Mouse (Mus musculus) left cerebral cortex, adult 18-20 months (tissue): ENCODE results near the gene Zc3h12c. TPM values are rescaled to one million over a fixed set of nuclear protein-coding genes. Genes with fewer than 3 reads are reported as not detected.

Experiments used
- DNase-seq, 2 experiments: peaks; one replicate each; pipeline ENCODE4 v3.0.0; 2021 to 2022; ENCODE audit warnings: low spot score in 2 of 2, mixed read lengths in 1 of 2
- total RNA-seq, 2 experiments: library from RNA; stranded (reverse); gene quantifications; 2 replicates each; pipeline ENCODE4 v1.2.3; 2021

Gene Zc3h12c
- total RNA-seq, 2 experiments from 2014 or later = 12.8 to 18.3 TPM

- DNase-seq = no peak
These were observed 888 bp downstream of the Zc3h12c start for GRCm38 (mm10) chr9:52167506-52167862.

- DNase-seq = no peak
These were observed 1.3 kb downstream of the Zc3h12c start for GRCm38 (mm10) chr9:52167084-52167483.

GRCm38 (mm10) chr9:52165706-52166090, 2.7 kb downstream of the Zc3h12c start:
- no peak for DNase-seq

- no peak for DNase-seq
These were observed 3.2 kb downstream of the Zc3h12c start for GRCm38 (mm10) chr9:52165076-52165705.

- no peak for DNase-seq
These were observed 7.9 kb downstream of the Zc3h12c start for GRCm38 (mm10) chr9:52160512-52160911.

- DNase-seq = no peak
These were observed 9.8 kb downstream of the Zc3h12c start for GRCm38 (mm10) chr9:52158561-52158960.

GRCm38 (mm10) chr9:52155417-52155816, 13.0 kb downstream of the Zc3h12c start:
- DNase-seq = no peak

- no peak for DNase-seq
These were observed 14.1 kb downstream of the Zc3h12c start for GRCm38 (mm10) chr9:52154253-52154652.

- no peak for DNase-seq
These were observed 16.1 kb downstream of the Zc3h12c start for GRCm38 (mm10) chr9:52152076-52152826.

GRCm38 (mm10) chr9:52149768-52150167, 18.6 kb downstream of the Zc3h12c start:
- DNase-seq = no peak

GRCm38 (mm10) chr9:52149286-52149685, 19.1 kb downstream of the Zc3h12c start:
- DNase-seq = no peak

GRCm38 (mm10) chr9:52148831-52149230, 19.5 kb downstream of the Zc3h12c start:
- no peak for DNase-seq

GRCm38 (mm10) chr9:52148311-52148710, 20.1 kb downstream of the Zc3h12c start:
- DNase-seq = no peak

GRCm38 (mm10) chr9:52146241-52146640, 22.1 kb downstream of the Zc3h12c start:
- DNase-seq = no peak

GRCm38 (mm10) chr9:52132771-52133170, 35.6 kb downstream of the Zc3h12c start:
- DNase-seq = no peak

GRCm38 (mm10) chr9:52130348-52130747, 38.0 kb downstream of the Zc3h12c start:
- DNase-seq = peak; percentile 54 to 61

- no peak for DNase-seq
These were observed 43.1 kb downstream of the Zc3h12c start for GRCm38 (mm10) chr9:52125225-52125624.

GRCm38 (mm10) chr9:52119212-52119611, 49.2 kb downstream of the Zc3h12c start:
- DNase-seq = no peak

- no peak for DNase-seq
These were observed 55.3 kb downstream of the Zc3h12c start for GRCm38 (mm10) chr9:52113091-52113490.

GRCm38 (mm10) chr9:52110738-52111137, 57.6 kb downstream of the Zc3h12c start:
- no peak for DNase-seq

GRCm38 (mm10) chr9:52107161-52107560, 61.2 kb downstream of the Zc3h12c start:
- no peak for DNase-seq

GRCm38 (mm10) chr9:52105423-52105822, 62.9 kb downstream of the Zc3h12c start:
- DNase-seq = no peak

GRCm38 (mm10) chr9:52104225-52104615, 64.2 kb downstream of the Zc3h12c start:
- DNase-seq = no peak
